Mouse (Mus musculus): Measurements from ENCODE around the gene Ppp3ca. TPM values are rescaled to one million over a fixed set of nuclear protein-coding genes. Genes with fewer than 3 reads are reported as not detected.

Gene Ppp3ca
- 100 to 1,000 TPM; 179 to 181 TPM for total RNA-seq (2023)

DNA sequence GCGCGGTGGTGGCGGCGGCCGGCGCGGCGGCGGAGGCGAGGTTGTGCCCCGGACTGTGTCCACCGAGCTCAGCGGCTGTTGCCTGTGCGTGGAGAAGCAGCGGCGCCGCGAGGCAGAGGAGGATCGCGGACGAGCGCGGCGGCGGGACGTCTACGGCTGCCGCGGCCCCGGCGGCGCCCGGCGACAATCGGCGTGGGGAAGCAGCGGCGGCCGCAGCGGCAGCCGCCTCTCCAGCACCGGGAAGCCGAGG, at the start of gene Ppp3ca:
TSS of gene Ppp3ca (plus strand) at position 15 of the 250 bp plus-strand sequence.

